Mouse (Mus musculus) 416B (cell line): Measurements from ENCODE around the gene Stambp.
A peak's percentile ranks its signal among the peaks of the same experiment; 100 is the strongest.
"Not testable (repeated sequence)": the region's sequence is repeated elsewhere in the genome, so short reads cannot be mapped to it uniquely, and the experiment has no call there.

Experiments
- DNase-seq: peaks from one replicate; pipeline ENCODE4 v3.0.0; 2011; ENCODE audit warnings: low read depth

Stambp gene

GRCm38 (mm10) chr6:83572671-83573070, at the start of gene Stambp:
Gene Stambp (minus strand): TSS chr6:83572729.
- DNase-seq = no peak

GRCm38 (mm10) chr6:83619955-83620354, 47.4 kb upstream of the Stambp start:
- no peak for DNase-seq

- no peak for DNase-seq
Measured at GRCm38 (mm10) chr6:83617581-83618335, 45.2 kb upstream of the Stambp start.

GRCm38 (mm10) chr6:83616512-83616911, 44.0 kb upstream of the Stambp start:
- DNase-seq = peak; percentile 70

- no peak for DNase-seq
Measured at GRCm38 (mm10) chr6:83614469-83614868, 41.9 kb upstream of the Stambp start.

GRCm38 (mm10) chr6:83612976-83613375, 40.4 kb upstream of the Stambp start:
- DNase-seq = no peak

GRCm38 (mm10) chr6:83599636-83600174, 27.2 kb upstream of the Stambp start:
- peak; percentile 19 for DNase-seq

- DNase-seq = no peak
Measured at GRCm38 (mm10) chr6:83599060-83599550, 26.6 kb upstream of the Stambp start.

GRCm38 (mm10) chr6:83598646-83599045, 26.1 kb upstream of the Stambp start:
- peak; percentile 52 for DNase-seq

GRCm38 (mm10) chr6:83597988-83598387, 25.5 kb upstream of the Stambp start:
- peak; percentile 45 for DNase-seq

- no peak for DNase-seq
Measured at GRCm38 (mm10) chr6:83595035-83595434, 22.5 kb upstream of the Stambp start.

- no peak for DNase-seq
Measured at GRCm38 (mm10) chr6:83593896-83594295, 21.4 kb upstream of the Stambp start.

- no peak for DNase-seq
Measured at GRCm38 (mm10) chr6:83592051-83592450, 19.5 kb upstream of the Stambp start.

GRCm38 (mm10) chr6:83590301-83590700, 17.8 kb upstream of the Stambp start:
- DNase-seq = no peak

- DNase-seq = not testable (repeated sequence)
Measured at GRCm38 (mm10) chr6:83587191-83587590, 14.7 kb upstream of the Stambp start.

GRCm38 (mm10) chr6:83585328-83585727, 12.8 kb upstream of the Stambp start:
- not testable (repeated sequence) for DNase-seq

GRCm38 (mm10) chr6:83583591-83583990, 11.1 kb upstream of the Stambp start:
- no peak for DNase-seq

- DNase-seq = peak; percentile 76
Measured at GRCm38 (mm10) chr6:83582938-83583270, 10.4 kb upstream of the Stambp start.

GRCm38 (mm10) chr6:83582135-83582937, 9.8 kb upstream of the Stambp start:
- DNase-seq = no peak

- DNase-seq = no peak
Measured at GRCm38 (mm10) chr6:83577534-83577933, 5.0 kb upstream of the Stambp start.

- DNase-seq = no peak
Measured at GRCm38 (mm10) chr6:83575609-83576008, 3.1 kb upstream of the Stambp start.

- DNase-seq = peak; percentile 95
Measured at GRCm38 (mm10) chr6:83571840-83572667, 475 bp downstream of the Stambp start.
